Mouse (Mus musculus): ENCODE measurements around the gene Rsu1. TPM values are rescaled to one million over a fixed set of nuclear protein-coding genes. Genes with fewer than 3 reads are reported as not detected.

Rsu1 gene
- 10 to 100 TPM; 29.8 to 33.3 TPM for total RNA-seq (2021)

GRCm38 (mm10) chr2:13271165-13271957 lies at the start of gene Rsu1:
Gene Rsu1 (minus strand): TSS chr2:13271415.
- intact Hi-C loops (cut with DNase I) = loop anchor here (10.0 kb wide), 2 partner anchors 783 to 1023 kb away; partner anchors contain the start of gene Hacd1
- peak; percentile 93 to 95 for DNase-seq (ENCODE audit: low spot score in 2 of 2)

DNA sequence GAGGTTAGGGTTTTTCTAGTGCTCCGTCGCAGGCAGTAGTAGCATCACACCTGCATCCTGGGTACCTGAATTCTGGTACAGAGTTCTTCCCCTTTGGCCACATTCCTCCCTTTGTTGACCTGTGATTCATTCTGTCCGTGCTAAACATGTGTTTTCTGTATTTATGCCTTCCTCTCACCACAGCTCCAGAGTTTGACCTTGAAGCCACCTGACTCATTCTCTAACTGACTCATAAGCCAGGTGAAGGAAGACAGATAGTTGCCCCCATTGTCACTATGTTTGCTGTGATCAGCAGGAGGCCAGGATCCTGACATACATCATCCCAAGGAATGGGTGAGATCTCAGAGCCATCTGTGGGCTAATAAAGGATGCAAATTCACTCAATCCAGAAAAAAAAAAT lies 32.2 kb upstream of the Rsu1 start:
- DNase-seq (ENCODE audit: low spot score in 2 of 2) = no peak
- intact Hi-C loops (cut with DNase I) = no loop called here

GRCm38 (mm10) chr2:13299031-13299430 lies 27.8 kb upstream of the Rsu1 start:
- intact Hi-C loops (cut with DNase I) = loop anchor here (10.0 kb wide), 2 partner anchors 636 to 1406 kb away; no protein-coding TSS in a partner anchor
- DNase-seq (ENCODE audit: low spot score in 2 of 2) = no peak

DNA sequence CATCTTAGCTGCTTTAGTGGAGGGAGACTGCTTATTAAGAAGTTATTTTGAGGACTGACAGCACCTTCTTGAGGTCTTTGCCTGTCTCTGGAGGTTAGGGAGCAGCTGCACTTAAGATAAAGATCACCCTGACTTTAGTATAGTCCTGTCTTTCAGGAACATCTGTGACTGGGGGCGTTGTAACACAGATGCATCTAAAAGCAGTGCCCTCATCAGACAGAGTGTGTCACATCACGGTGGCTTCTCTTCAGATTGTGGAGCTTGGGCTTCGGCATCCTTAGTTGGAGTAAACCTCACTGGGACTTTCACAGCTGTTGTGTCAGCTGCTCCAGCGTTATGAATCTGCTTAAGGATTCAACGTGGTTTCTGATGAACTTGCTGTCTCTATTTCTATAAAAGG lies 26.5 kb upstream of the Rsu1 start:
- intact Hi-C loops (cut with DNase I) = loop anchor here (10.0 kb wide), 2 partner anchors 637 to 1407 kb away; no protein-coding TSS in a partner anchor
- no peak for DNase-seq (ENCODE audit: low spot score in 2 of 2)

DNA sequence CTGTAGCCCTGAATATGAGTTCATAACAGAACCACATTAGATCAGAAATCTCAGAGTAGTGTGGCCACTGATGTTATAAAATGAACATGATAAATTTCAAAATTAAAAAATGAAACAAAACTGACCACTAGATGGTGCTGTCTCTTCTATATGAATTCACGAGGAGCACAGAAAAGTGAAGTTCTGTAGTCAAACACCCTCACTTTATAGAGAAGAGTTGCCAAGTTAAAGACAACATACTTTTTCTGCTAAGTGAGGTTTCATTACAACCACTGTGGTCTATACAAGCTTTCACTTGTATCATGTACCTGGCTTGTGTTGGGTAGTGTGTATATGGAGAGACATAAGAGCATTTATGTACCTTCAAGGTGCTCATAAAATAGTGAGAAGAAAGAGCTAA lies 19.4 kb upstream of the Rsu1 start:
- intact Hi-C loops (cut with DNase I) = loop anchor here (2.0 to 10.0 kb wide), 4 partner anchors 287 to 1414 kb away; no protein-coding TSS in a partner anchor
- no peak for DNase-seq (ENCODE audit: low spot score in 2 of 2)

- DNase-seq (ENCODE audit: low spot score in 2 of 2) = no peak
- intact Hi-C loops (cut with DNase I) = loop anchor here (2.0 to 10.0 kb wide), 4 partner anchors 287 to 1415 kb away; no protein-coding TSS in a partner anchor
These were observed 18.9 kb upstream of the Rsu1 start for GRCm38 (mm10) chr2:13290070-13290469.

DNA sequence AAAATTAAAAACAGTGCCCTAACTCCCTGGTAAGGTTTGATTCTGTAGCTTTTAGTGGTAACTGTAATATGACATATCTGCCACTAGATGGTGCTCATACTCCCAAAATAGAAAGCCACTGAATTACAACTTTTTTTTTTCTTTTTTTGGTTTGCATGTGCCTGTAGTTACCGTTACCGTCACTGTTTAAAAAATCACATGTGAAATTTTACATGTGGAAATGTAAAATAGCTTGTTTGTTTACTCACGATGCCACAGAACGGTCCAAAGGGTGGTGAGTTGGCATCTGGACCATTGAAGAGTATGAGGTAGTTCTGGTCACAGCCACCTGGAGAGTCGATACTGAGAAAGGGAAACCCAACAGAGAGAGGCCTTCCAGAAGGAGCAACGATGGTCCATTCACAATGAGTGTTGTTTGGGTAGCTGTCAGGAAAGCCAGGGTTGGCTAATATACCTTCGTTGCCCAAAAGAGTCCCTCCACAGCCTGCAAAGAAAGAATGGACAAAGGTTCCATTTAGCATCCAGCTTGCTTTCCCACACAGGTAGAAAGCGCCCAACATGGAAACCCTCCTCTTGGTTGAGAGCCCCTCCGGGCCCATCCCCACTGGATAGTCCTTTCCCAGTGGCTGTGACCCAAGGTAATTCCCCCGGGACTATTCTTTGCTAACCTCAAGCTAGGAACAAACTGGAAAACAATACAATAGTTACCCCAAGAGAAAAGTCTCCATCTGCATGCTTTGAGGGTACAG lies 7.1 kb upstream of the Rsu1 start:
- no peak for DNase-seq (ENCODE audit: low spot score in 2 of 2)
- intact Hi-C loops (cut with DNase I) = loop anchor here (10.0 kb wide), 2 partner anchors 777 to 1017 kb away; partner anchors contain the start of gene Hacd1

- intact Hi-C loops (cut with DNase I) = loop anchor here (10.0 kb wide), 2 partner anchors 779 to 1019 kb away; partner anchors contain the start of gene Hacd1
- DNase-seq (ENCODE audit: low spot score in 2 of 2) = no peak
These were observed 4.7 kb upstream of the Rsu1 start for GRCm38 (mm10) chr2:13275874-13276273.

DNA sequence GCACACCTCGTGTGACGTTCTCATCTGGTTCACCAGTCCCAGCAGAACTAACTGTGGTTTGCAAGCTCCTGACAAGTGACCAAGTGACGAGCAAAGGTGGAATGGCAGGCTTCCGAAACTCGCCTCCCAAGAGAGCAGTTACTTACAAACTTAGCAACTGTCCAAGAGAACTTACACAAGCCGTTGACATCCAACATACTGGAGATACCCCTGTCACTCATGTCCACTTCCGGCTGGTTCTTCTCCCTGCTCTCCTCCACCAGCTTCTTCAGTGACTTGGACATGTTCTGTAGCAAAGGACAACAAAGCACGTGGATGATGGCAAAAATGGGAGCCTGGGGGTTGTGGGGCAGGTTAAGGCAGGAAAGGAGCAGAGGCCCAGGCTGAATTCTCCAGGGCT lies 479 bp downstream of the Rsu1 start:
- no peak for DNase-seq (ENCODE audit: low spot score in 2 of 2)
- intact Hi-C loops (cut with DNase I) = loop anchor here (10.0 kb wide), 2 partner anchors 784 to 1024 kb away; partner anchors contain the start of gene Hacd1

DNA sequence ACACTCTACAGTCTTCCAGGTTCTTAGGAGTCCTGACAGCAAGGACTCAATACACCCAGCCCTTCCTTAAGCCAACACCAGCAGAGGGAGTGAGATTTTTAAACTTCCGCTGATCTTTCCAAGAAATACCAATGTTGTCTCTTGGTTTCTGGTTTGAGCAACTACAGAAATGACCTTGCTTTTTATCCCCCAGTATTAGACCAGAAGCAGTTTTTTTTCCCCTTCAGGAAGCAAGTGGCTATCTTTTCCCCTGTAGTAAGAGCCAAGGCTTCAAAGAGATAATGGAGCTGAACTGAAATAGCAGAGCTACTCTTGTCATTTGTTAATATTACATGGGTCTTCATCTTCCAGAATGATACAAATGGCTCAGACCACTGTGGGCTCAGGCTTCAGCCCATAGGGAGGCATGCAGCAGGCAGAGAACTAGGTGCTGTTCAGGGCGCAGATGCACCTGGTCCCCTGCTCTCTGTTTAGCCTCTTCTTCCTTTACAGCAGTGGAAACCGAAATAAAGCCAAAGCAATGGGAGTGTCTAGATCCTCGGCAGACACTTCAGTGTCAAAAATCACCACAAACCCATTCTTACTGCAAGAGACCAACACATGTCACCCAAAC lies 2.4 kb downstream of the Rsu1 start:
- DNase-seq (ENCODE audit: low spot score in 2 of 2) = peak in 1 of 2 experiments; percentile 1
- intact Hi-C loops (cut with DNase I) = no loop called here

DNA sequence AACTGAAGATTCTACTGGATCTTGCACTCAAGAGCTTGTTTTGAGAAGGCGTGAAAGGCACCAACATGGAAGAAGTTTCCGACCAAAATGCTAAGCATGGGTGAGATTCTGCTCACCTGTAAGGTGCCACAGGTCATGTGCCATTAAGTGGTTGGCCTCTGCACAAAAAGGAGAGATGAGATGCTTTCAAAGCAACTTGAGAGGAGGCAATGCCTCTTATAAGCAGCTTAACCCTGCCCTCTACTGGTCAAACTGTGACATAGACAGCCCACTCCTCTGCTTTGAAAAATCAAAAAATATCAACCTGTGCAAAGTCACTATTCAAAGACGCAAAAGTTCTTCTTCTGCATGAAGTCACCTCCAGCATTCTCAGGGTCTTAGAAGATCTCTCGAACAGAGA lies 6.3 kb downstream of the Rsu1 start:
- no peak for DNase-seq (ENCODE audit: low spot score in 2 of 2)
- intact Hi-C loops (cut with DNase I) = loop anchor here (5.0 kb wide), 1 partner anchor 828 kb away; no protein-coding TSS in a partner anchor

DNA sequence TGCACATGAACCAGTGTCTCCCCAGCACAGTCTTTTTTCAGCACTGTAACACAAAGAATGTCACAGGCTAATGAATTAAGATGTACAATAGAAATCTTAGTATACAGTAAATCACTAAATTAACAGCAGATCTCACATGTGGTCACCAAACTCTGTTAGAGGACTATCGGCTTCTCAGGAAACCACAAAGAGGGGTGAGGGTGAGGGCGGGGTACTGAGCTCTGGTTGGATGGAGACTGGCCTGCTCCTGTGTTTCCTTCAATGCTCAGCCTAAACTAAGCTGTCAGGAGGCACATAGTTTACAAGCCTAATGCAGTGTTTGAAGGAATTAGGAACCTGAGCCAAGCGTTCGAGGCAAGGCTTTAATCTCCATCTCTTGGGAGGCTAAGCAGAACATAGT lies 8.1 kb downstream of the Rsu1 start:
- intact Hi-C loops (cut with DNase I) = loop anchor here (5.0 kb wide), 1 partner anchor 826 kb away; no protein-coding TSS in a partner anchor
- DNase-seq (ENCODE audit: low spot score in 2 of 2) = no peak

DNA sequence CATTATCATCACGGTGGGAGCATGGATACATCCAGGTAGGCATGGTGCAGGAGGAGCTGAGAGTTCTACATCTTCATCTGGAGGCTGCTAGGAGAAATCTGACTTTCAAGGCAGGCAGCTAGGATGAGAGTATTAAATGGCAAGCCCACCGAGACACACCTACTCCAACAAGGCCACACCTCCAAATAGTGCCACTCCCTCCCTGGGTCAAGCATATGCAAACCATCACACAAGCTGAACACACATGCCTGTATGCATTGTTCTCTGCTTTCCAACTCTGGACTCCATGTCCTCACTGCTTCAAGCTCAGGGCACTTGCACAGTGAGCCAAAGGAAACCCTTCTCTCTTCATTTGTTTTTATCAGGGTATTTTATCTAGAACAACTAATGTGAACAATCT lies 12.6 kb downstream of the Rsu1 start:
- intact Hi-C loops (cut with DNase I) = no loop called here
- DNase-seq (ENCODE audit: low spot score in 2 of 2) = no peak

DNA sequence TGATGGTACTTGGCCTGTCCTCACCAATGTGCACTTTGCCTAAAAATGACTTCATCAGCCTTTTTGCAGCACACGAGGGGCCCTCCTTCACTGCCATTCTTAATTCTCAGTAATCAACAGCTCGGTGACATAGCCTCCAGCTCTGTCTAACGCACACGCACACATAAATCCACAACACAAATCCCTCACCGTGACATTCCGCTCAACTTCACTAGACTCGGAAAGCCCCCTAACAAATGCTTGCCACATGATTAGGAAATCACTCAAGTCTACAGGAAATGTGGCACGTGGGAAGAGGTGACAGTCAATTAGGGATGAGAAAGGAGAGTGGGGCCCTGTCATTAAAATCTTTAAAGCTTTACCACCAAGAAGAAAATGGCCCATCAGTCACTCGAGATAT lies 30.5 kb downstream of the Rsu1 start:
- intact Hi-C loops (cut with DNase I) = no loop called here

GRCm38 (mm10) chr2:13237140-13237901 lies 33.9 kb downstream of the Rsu1 start:
- intact Hi-C loops (cut with DNase I) = loop anchor here (2.0 to 5.0 kb wide), 3 partner anchors 225 to 800 kb away; partner anchors contain the start of gene C1ql3
- DNase-seq (ENCODE audit: low spot score in 2 of 2) = peak; percentile 28 to 37

More for the DNA sequence above, 30.5 kb downstream of the Rsu1 start:
- no peak for DNase-seq (ENCODE audit: low spot score in 2 of 2)

- intact Hi-C loops (cut with DNase I) = loop anchor here (2.0 to 5.0 kb wide), 3 partner anchors 223 to 798 kb away; partner anchors contain the start of gene C1ql3
These were observed 35.5 kb downstream of the Rsu1 start for GRCm38 (mm10) chr2:13235696-13236095.

DNA sequence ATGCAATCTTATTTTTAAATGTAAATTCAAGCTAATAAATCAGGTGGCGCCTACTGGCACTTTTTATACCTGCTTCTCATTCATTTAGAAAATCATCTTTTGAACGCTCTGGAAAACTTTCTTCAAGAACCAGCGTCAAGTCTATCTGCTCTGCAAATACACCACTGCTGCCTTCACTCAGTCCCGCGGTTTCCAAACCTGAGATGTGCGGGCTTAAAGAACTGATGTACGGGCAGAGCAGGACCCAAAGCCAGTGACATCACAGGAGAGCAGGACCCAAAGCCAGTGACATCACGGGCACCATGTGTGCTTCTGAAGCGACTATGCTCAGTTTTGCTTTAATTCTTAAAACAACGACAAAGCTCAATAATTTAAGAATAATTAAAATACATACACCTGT lies 36.4 kb downstream of the Rsu1 start:
- intact Hi-C loops (cut with DNase I) = loop anchor here (5.0 kb wide), 2 partner anchors 222 to 797 kb away; partner anchors contain the start of gene C1ql3
- DNase-seq (ENCODE audit: low spot score in 2 of 2) = no peak

More at GRCm38 (mm10) chr2:13235696-13236095, 35.5 kb downstream of the Rsu1 start:
- no peak for DNase-seq (ENCODE audit: low spot score in 2 of 2)

DNA sequence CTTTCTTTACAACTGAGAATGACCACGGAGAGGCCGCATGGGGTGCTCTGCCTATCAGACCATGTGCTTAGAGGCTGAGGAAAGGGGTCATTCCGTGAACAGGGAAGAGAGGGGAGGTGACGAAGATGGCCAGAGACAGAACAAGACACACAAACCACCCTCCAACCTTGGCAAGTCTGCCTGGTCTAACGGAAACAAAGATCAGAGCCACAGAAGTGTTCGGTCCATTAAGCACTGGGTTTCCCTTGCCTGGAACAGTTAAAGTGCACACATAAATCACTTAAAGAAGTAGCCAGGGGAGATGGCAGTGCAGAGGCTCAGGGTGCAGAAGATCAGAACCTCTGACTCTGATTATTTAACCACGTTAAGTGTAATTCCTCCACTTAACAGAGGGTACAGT lies 37.3 kb downstream of the Rsu1 start:
- DNase-seq (ENCODE audit: low spot score in 2 of 2) = no peak
- intact Hi-C loops (cut with DNase I) = no loop called here
